Mouse (Mus musculus) liver, embryonic 14.5 days (tissue): ENCODE data around the gene Tfap2e. TPM values are rescaled to one million over a fixed set of nuclear protein-coding genes. Genes with fewer than 3 reads are reported as not detected.

Source experiments
- ATAC-seq: fragments of 200-750 bp; cut with Nextera tagmentation; 2 replicates; pipeline ENCODE4 v1.8.0; 2017; ENCODE audit warnings: moderate number of reproducible peaks, mild to moderate bottlenecking, moderate library complexity; ENCODE audit not compliant: insufficient read depth
- DNase-seq, 3 experiments: peaks; one replicate each; pipeline ENCODE4 v3.0.0-alpha.2; 2012 to 2013; ENCODE audit warnings: low read depth in 3 of 3, low spot score in 3 of 3
- H3K27ac ChIP-seq: fragments of 300-500 bp; sonication (generic); 2 replicates; pipeline ENCODE4 v1.5.1; 2014; ENCODE audit warnings: moderate library complexity, mild to moderate bottlenecking, control low read depth, inconsistent platforms
- H3K27me3 ChIP-seq: fragments of 300-500 bp; sonication (generic); 2 replicates; pipeline ENCODE4 v1.6.1; 2014; ENCODE audit warnings: mild to moderate bottlenecking, low read length, moderate library complexity; ENCODE audit not compliant: control insufficient read depth, insufficient read depth
- H3K36me3 ChIP-seq: fragments of 300-500 bp; sonication (generic); replicated peaks from 2 replicates; pipeline ENCODE4 v1.6.1; 2014; ENCODE audit warnings: low read depth; ENCODE audit not compliant: control insufficient read depth, insufficient read depth
- H3K4me1 ChIP-seq, 2 experiments: fragments of 200-500 bp in 1 of 2; fragments of 300-500 bp in 1 of 2; sonication (generic) in 1 of 2; replicated peaks; 2 replicates each; pipeline ENCODE4 v1.6.1; 2012 to 2014; ENCODE audit warnings: antibody characterized with exemption in 1 of 2, inconsistent platforms in 1 of 2, low read length in 1 of 2; ENCODE audit not compliant: control insufficient read depth in 2 of 2, insufficient read depth in 2 of 2
- H3K4me2 ChIP-seq: fragments of 300-500 bp; sonication (generic); 2 replicates; pipeline ENCODE4 v1.6.1; 2014; ENCODE audit warnings: low read depth, mild to moderate bottlenecking, control low read depth, moderate library complexity
- H3K4me3 ChIP-seq, 2 experiments: fragments of 200-500 bp in 1 of 2; fragments of 300-500 bp in 1 of 2; sonication (generic) in 1 of 2; 2 replicates each; pipeline ENCODE4 v1.5.1; 2012 to 2014; ENCODE audit warnings: low read depth in 2 of 2, low read length in 2 of 2, mild to moderate bottlenecking in 2 of 2, control low read depth in 1 of 2, inconsistent platforms in 1 of 2, moderate library complexity in 1 of 2; ENCODE audit not compliant: insufficient read depth in 1 of 2
- H3K9ac ChIP-seq: fragments of 300-500 bp; sonication (generic); replicated peaks from 2 replicates; pipeline ENCODE4 v1.6.1; 2014; ENCODE audit warnings: mild to moderate bottlenecking, control low read depth, moderate library complexity
- H3K9me3 ChIP-seq: fragments of 300-500 bp; sonication (generic); 2 replicates; pipeline ENCODE4 v1.6.1; 2016; ENCODE audit warnings: low read length, mixed read lengths; ENCODE audit not compliant: control insufficient read depth
- CTCF ChIP-seq: IDR thresholded peaks from 2 replicates; pipeline ENCODE4 v1.5.1; 2016; ENCODE audit warnings: antibody characterized with exemption, low read depth, control low read depth
- EP300 ChIP-seq: IDR thresholded peaks from 2 replicates; pipeline ENCODE4 v1.6.1; 2016; ENCODE audit warnings: antibody characterized with exemption, low read depth
- WGBS: fragments of 180-500 bp; shearing (Covaris S2); extraction: QIAGEN DNeasy Blood & Tissue Kit; methylation state at CpG from one replicate; pipeline ENCODE4 v1.1.7; 2014; ENCODE audit not compliant: insufficient replicate concordance; 5-methylcytosine and 5-hydroxymethylcytosine counted together
- polyA plus RNA-seq, 2 experiments: library from polyadenylated mRNA; depleted of rRNA in 1 of 2; stranded (reverse) in 1 of 2; unstranded in 1 of 2; fragments of >200 nt; fragmentation: Nextera tagmentation in 1 of 2; extraction: Ambion mirVana in 1 of 2; gene quantifications; 2 replicates each; pipeline versions ENCODE4 v1.2.1 to v1.2.3; 2012 to 2014

The Tfap2e gene
- polyA plus RNA-seq, 2 experiments: not detected

GRCm38 (mm10) chr4:126748381-126748780 lies 12.3 kb upstream of the Tfap2e start:
- Histone ChIP-seq H3K4me3 (no peak overlapping the region), H3K4me1 (peaks cover 0 to 4% of the 10 kb centered on the region in 2 experiments; a peak in 2 of 4 replicates), H3K4me2 (no peak overlapping the region), H3K9ac (no peak overlapping the region), H3K9me3 (no peaks in the 10 kb centered on the region), H3K27ac (no peak overlapping the region), H3K27me3 (no peaks in the 10 kb centered on the region), H3K36me3 (no peaks in the 10 kb centered on the region; the same call in none of the 2 replicates)
- ATAC-seq (no peak), DNase-seq (no peak)
- 86% methylated on average over 8 of the region's 8 CpGs for WGBS
- TF ChIP-seq EP300 (no peak), CTCF (no peak)

GRCm38 (mm10) chr4:126746194-126746840 lies 10.3 kb upstream of the Tfap2e start:
- Histone ChIP-seq H3K4me3 (no peak overlapping the region), H3K27ac (no peak overlapping the region), H3K27me3 (no peaks in the 10 kb centered on the region), H3K4me1 (no peaks in the 10 kb centered on the region), H3K4me2 (no peak overlapping the region), H3K36me3 (no peaks in the 10 kb centered on the region; the same call in none of the 2 replicates), H3K9me3 (no peaks in the 10 kb centered on the region), H3K9ac (no peak overlapping the region)
- TF ChIP-seq CTCF (no peak), EP300 (no peak)
- 75% methylated on average over 10 of the region's 10 CpGs for WGBS
- DNase-seq (no peak), ATAC-seq (no peak)

- no peaks in the 10 kb centered on the region; the same call in none of the 2 replicates for H3K36me3 ChIP-seq
- no peaks in the 10 kb centered on the region for H3K9me3 ChIP-seq
These were observed 9.6 kb upstream of the Tfap2e start for GRCm38 (mm10) chr4:126745506-126746193.

DNA sequence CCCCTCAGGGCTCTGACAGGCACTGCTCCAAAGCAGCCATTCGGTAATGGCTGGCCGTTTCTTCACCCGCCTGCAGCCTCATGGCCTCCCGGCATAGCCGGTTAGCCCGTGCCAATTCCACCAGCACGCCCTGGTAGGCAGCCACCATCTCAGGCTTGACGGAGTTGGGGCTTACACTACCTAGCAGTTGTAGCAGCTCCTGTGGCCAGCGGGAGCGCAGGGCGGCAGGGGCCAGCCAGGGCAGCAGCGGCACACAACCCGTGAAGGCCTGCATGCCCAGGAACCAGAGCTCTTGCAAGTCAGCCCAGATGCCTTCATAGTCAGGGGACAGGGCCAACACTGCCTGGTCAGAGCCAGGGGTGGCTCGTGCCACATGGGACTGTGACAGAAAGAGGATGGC lies 8.8 kb upstream of the Tfap2e start:
- Histone ChIP-seq H3K9me3 (no peaks in the 10 kb centered on the region), H3K27me3 (no peaks in the 10 kb centered on the region), H3K4me2 (no peak overlapping the region), H3K4me1 (no peaks in the 10 kb centered on the region), H3K27ac (no peak overlapping the region), H3K4me3 (no peak overlapping the region), H3K9ac (no peak overlapping the region), H3K36me3 (no peaks in the 10 kb centered on the region; the same call in none of the 2 replicates)
- DNase-seq (no peak), ATAC-seq (no peak)
- TF ChIP-seq EP300 (no peak), CTCF (no peak)
- 84% methylated on average over 14 of the region's 14 CpGs for WGBS

More at GRCm38 (mm10) chr4:126745506-126746193, 9.6 kb upstream of the Tfap2e start:
- Histone ChIP-seq H3K4me1 (no peaks in the 10 kb centered on the region), H3K4me3 (no peak overlapping the region), H3K4me2 (no peak overlapping the region), H3K9ac (no peak overlapping the region), H3K27ac (no peak overlapping the region), H3K27me3 (no peaks in the 10 kb centered on the region)
- 41% methylated on average over 13 of the region's 13 CpGs for WGBS
- TF ChIP-seq CTCF: peak; percentile 77
- no peak for TF ChIP-seq EP300
- DNase-seq: peak in 1 of 3 experiments; percentile 32
- 0 out of 2 replicates have a peak, but pooled peaks have one; percentile 9 for ATAC-seq

DNA sequence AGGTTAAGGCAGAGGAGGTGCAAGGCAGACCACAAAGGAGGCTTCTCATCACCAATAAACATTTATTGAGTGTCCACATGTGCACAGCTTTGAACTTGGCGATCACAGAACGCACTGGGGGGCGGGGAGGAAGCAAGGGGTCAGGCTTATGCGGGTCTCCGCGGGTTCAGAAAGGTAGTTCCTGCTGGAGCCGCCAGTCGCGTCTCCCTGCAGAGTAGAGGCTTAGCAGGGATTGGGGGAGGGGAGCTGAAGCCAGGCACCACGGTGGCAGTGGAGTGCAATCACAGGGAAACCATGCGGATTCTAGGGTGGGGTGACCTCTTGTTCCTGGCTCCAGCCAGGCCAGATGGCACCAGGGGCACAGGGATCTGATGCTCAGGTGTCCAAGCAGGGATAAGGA lies 7.7 kb upstream of the Tfap2e start:
- TF ChIP-seq CTCF (no peak), EP300 (no peak)
- no peak for DNase-seq
- peaks cover under 1% of the 10 kb centered on the region for H3K27me3 ChIP-seq
- no peaks in the 10 kb centered on the region for H3K9me3 ChIP-seq
- no peak for ATAC-seq
- no peak overlapping the region for H3K27ac ChIP-seq
- no peaks in the 10 kb centered on the region for H3K4me1 ChIP-seq
- no peak overlapping the region for H3K4me3 ChIP-seq
- H3K4me2 ChIP-seq: no peak overlapping the region
- WGBS: 41% methylated on average over 11 of the region's 11 CpGs
- no peaks in the 10 kb centered on the region; the same call in none of the 2 replicates for H3K36me3 ChIP-seq
- H3K9ac ChIP-seq: no peak overlapping the region
